Mouse (Mus musculus) kidney, postnatal 0 days (tissue): Measurements from ENCODE around the gene Trim21. TPM values are rescaled to one million over a fixed set of nuclear protein-coding genes. Genes with fewer than 3 reads are reported as not detected.

Source experiments
- ATAC-seq: fragments of 200-750 bp; cut with Nextera tagmentation; replicated peaks from 2 replicates; pipeline ENCODE4 v1.8.0; 2017; ENCODE audit warnings: low read depth, moderate number of reproducible peaks, moderate TSS enrichment, moderate library complexity; ENCODE audit not compliant: low FRiP score
- DNase-seq: peaks from one replicate; pipeline ENCODE4 v3.0.0-alpha.2; 2016; ENCODE audit warnings: low spot score
- H3K27ac ChIP-seq: fragments of 300-500 bp; sonication (generic); 2 replicates; pipeline ENCODE4 v1.5.1; 2014; ENCODE audit warnings: mild to moderate bottlenecking
- H3K27me3 ChIP-seq: fragments of 300-500 bp; sonication (generic); 2 replicates; pipeline ENCODE4 v1.6.1; 2014; ENCODE audit warnings: low read length, mixed read lengths; ENCODE audit not compliant: insufficient read depth
- H3K36me3 ChIP-seq: fragments of 300-500 bp; sonication (generic); 2 replicates; pipeline ENCODE4 v1.6.1; 2014; ENCODE audit warnings: low read length, mixed read lengths; ENCODE audit not compliant: insufficient read depth
- H3K4me1 ChIP-seq: fragments of 300-500 bp; sonication (generic); replicated peaks from 2 replicates; pipeline ENCODE4 v1.6.1; 2014; ENCODE audit warnings: antibody characterized with exemption, low read length, mixed read lengths; ENCODE audit not compliant: insufficient read depth
- H3K4me2 ChIP-seq: fragments of 300-500 bp; sonication (generic); 2 replicates; pipeline ENCODE4 v1.6.1; 2014; ENCODE audit warnings: mild to moderate bottlenecking, low read length, moderate library complexity, mixed read lengths
- H3K4me3 ChIP-seq: fragments of 300-500 bp; sonication (generic); replicated peaks from 2 replicates; pipeline ENCODE4 v1.5.1; 2014; ENCODE audit warnings: low read depth, low read length
- H3K9ac ChIP-seq: fragments of 300-500 bp; sonication (generic); 2 replicates; pipeline ENCODE4 v1.6.1; 2014; ENCODE audit warnings: low read depth, low read length
- H3K9me3 ChIP-seq: fragments of 300-500 bp; sonication (generic); replicated peaks from 2 replicates; pipeline ENCODE4 v1.6.1; 2016; ENCODE audit warnings: low read length, inconsistent platforms, mixed read lengths
- CTCF ChIP-seq: IDR thresholded peaks from 2 replicates; pipeline ENCODE4 v1.5.1; 2016; ENCODE audit warnings: antibody characterized with exemption, low read depth, mild to moderate bottlenecking, moderate library complexity
- WGBS: fragments of 180-500 bp; shearing (Covaris S2); extraction: QIAGEN DNeasy Blood & Tissue Kit; methylation state at CpG from one replicate; pipeline ENCODE4 v1.1.7; 2014; 5-methylcytosine and 5-hydroxymethylcytosine counted together
- polyA plus RNA-seq: library from polyadenylated mRNA; unstranded; fragments of >200 nt; fragmentation: Nextera tagmentation; extraction: Ambion mirVana; gene quantifications from 2 replicates; pipeline ENCODE4 v1.2.1, GENCODE M21; 2015

Gene Trim21
- polyA plus RNA-seq, 1 experiment from 2014 or later = 1.1 TPM

DNA sequence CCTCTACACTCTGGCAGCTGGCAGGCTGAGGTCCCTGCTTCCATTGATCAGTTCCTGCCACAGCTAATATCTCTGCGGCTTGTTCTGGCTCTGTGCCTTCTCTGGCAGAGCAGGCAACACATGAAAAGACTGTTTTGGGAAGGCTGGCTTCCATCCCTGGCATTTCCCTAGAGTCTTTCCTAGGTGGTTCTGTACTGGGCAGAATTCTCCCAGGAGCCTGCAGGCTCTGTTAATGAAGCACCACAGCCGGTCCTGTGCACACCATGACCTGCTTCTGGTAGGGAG is 48.3 kb downstream of the Trim21 start:
- Histone ChIP-seq H3K9ac (no peak overlapping the region), H3K27me3 (0 out of 2 replicates have a peak, but pooled peaks cover 3% of the 10 kb centered on the region), H3K27ac (no peak overlapping the region), H3K4me1 (no peaks in the 10 kb centered on the region; the same call in 1 of the 2 replicates), H3K9me3 (no peaks in the 10 kb centered on the region), H3K36me3 (no peaks in the 10 kb centered on the region), H3K4me3 (no peak overlapping the region), H3K4me2 (no peak overlapping the region)
- no peak for TF ChIP-seq CTCF
- DNase-seq = no peak
- ATAC-seq = no peak
- WGBS = 76% methylated on average over 2 of the region's 2 CpGs

DNA sequence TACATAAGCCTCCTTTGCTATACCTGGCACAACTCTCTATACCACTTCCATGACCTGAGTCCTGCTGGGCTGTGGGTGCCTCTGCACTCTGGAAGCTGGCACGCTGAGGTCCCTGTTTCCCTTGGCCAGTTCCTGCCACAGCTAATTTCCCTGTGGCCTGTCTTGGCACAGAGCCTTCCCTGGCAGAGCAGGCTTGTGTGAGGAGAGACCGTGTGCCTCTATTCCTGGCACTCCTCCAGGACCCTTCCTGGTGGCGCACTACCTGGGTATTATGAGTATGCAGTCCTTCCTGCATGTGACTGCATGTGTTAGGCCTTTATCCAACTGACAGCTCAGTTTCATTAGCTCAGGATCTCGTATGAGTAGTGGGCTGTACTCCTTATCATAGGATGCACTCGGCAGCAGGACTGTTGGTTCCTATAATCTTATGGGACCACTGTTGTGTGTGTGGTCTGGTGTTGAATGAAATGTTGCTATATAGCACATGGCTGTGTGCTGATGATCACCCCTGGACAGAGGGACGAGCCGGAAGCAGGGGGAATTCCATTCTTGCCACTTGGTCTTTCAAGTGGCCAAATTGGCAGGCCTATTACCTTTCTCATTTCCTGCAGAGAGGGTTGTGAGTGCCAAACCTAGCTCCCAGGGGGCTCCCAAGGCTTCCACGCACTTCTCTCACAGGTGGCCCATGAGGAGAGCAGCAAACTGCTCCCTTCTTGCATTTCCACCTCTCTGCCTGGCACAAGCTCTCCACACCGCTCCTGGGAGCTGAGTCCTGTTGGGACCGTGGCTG is 48.8 kb downstream of the Trim21 start:
- Histone ChIP-seq H3K36me3 (no peaks in the 10 kb centered on the region), H3K4me3 (no peak overlapping the region), H3K4me1 (no peaks in the 10 kb centered on the region; the same call in 1 of the 2 replicates), H3K9ac (no peak overlapping the region), H3K27ac (no peak overlapping the region), H3K27me3 (0 out of 2 replicates have a peak, but pooled peaks cover 3% of the 10 kb centered on the region), H3K9me3 (no peaks in the 10 kb centered on the region), H3K4me2 (no peak overlapping the region)
- DNase-seq (peak; percentile 2), ATAC-seq (no peak)
- TF ChIP-seq CTCF = no peak
- WGBS = 61% methylated on average over 10 of the region's 10 CpGs

DNA sequence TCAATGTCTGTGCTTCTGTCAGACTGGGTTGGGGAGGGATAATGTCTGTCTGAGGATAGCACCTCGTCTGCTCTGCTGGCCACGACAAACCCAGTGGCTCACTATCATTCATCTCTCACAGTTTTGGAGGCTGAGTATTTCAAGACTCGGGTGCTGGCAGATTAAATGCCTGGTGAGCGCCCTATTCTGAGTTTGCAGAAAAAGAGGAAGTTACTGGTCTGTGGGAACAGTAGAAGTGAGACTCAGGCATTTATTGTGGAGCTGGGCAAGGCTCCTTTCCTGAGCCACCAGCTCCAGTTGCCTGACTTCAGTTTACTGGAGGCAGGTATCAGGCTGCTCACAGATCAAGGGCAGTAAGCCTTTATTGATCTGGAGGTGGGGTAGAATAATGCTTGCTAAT is 51.1 kb downstream of the Trim21 start:
- 0 out of 2 replicates have a peak, but pooled peaks cover 3% of the 10 kb centered on the region for H3K27me3 ChIP-seq
- TF ChIP-seq CTCF = no peak
- H3K4me2 ChIP-seq = no peak overlapping the region
- WGBS = 69% methylated on average over 4 of the region's 4 CpGs
- H3K9ac ChIP-seq = no peak overlapping the region
- H3K4me3 ChIP-seq = no peak overlapping the region
- H3K27ac ChIP-seq = no peak overlapping the region
- DNase-seq = no peak
- no peaks in the 10 kb centered on the region for H3K36me3 ChIP-seq
- no peaks in the 10 kb centered on the region; the same call in 1 of the 2 replicates for H3K4me1 ChIP-seq
- no peaks in the 10 kb centered on the region for H3K9me3 ChIP-seq
- ATAC-seq = no peak

DNA sequence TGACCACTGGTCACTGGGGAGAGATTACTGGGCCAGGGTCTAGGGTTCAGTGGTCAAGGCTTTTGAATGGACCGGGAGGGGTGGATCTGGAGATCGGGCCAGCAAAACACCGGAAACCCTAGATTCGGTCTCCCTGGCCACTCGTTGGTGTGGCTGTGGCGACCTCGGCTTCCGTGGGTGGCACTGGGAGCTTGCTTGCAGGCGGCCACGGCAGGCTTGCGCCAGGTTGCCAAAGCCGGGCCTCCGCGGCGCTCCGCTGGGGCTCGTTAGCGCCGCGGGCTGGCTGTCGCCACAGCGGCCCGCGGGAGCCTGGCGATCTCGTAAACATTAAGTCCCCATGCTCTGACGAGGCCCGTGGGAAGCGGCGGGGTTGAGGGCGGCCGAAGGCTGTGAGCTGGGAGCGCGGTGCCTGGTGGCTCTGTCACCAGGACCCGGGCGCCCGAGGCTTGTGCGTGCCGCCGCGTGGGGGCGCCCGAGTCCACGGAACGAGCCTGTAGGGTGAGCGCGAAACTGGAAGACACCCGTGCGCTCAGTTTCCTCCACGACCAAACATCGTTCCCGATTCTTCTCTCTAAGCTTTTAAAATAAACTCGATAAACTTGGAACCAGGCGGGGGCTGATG is 52.4 kb downstream of the Trim21 start:
- Histone ChIP-seq H3K36me3 (no peaks in the 10 kb centered on the region), H3K9me3 (no peaks in the 10 kb centered on the region), H3K27ac (no peak overlapping the region), H3K4me2 (peak overlapping the region; percentile 97), H3K4me3 (peak overlapping the region; percentile 47), H3K27me3 (0 out of 2 replicates have a peak, but pooled peaks cover 3% of the 10 kb centered on the region), H3K4me1 (no peaks in the 10 kb centered on the region; the same call in 1 of the 2 replicates), H3K9ac (peak overlapping the region; percentile 56; the same call in 1 of the 2 replicates)
- ATAC-seq (peak; percentile 94), DNase-seq (peak; percentile 88)
- peak; percentile 89 for TF ChIP-seq CTCF
- WGBS = 0% methylated on average over 54 of the region's 54 CpGs

DNA sequence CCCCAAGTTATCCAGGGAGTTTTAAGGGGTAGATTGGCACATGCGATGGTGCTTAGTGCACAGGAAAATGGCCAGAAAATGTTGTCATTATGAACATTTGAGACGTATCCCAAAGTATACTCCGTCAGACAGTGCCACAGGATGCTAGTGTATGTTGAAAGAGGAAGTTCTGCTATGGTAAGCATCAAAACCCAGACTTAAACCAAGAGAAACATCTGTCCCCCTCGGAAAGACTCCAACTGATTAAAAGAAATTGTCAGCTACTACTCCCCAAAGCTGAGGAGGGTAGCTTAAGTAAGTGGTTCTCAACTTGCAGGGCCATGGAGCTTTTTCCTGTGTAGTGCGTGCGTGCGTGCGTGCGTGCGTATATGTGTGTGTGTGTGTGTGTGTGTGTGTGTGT is 53.4 kb downstream of the Trim21 start:
- no peak overlapping the region for H3K9ac ChIP-seq

DNA sequence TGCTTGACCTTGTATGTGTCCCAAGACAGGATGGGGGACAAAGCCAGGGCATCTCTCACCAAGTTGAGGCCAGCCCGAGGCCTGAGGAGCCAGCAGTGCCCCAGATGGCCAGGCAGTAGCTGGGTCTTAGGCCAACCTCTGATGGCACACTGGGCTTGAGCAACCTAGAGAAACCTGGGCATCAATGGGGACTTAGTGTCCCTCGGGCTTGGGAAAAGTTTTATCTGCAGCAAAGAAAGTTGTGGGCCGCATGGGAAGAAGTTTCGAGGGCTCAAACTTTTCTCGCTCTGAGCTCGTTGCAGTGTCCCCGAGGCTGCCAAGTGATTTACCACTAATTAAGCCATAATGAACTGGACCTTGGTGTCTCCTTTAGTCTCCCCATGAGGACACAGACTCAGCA is 55.6 kb downstream of the Trim21 start:
- H3K9ac ChIP-seq = no peak overlapping the region
- H3K27ac ChIP-seq = no peak overlapping the region
- H3K27me3 ChIP-seq = 0 out of 2 replicates have a peak, but pooled peaks cover 3% of the 10 kb centered on the region
- 86% methylated on average over 7 of the region's 7 CpGs for whole genome bisulfite sequencing
- H3K36me3 ChIP-seq = no peaks in the 10 kb centered on the region
- no peak for TF ChIP-seq CTCF
- DNase-seq (no peak), ATAC-seq (no peak)
- no peak overlapping the region for H3K4me2 ChIP-seq
- no peaks in the 10 kb centered on the region for H3K9me3 ChIP-seq
- no peaks in the 10 kb centered on the region; the same call in 1 of the 2 replicates for H3K4me1 ChIP-seq
- no peak overlapping the region for H3K4me3 ChIP-seq

More for the DNA sequence above, 53.4 kb downstream of the Trim21 start:
- ATAC-seq (no peak), DNase-seq (no peak)
- Histone ChIP-seq H3K27me3 (0 out of 2 replicates have a peak, but pooled peaks cover 3% of the 10 kb centered on the region), H3K27ac (no peak overlapping the region), H3K4me3 (no peak overlapping the region), H3K36me3 (no peaks in the 10 kb centered on the region), H3K4me1 (no peaks in the 10 kb centered on the region; the same call in 1 of the 2 replicates), H3K4me2 (no peak overlapping the region), H3K9me3 (no peaks in the 10 kb centered on the region)
- 91% methylated on average over 10 of the region's 10 CpGs for WGBS
- no peak for TF ChIP-seq CTCF
